Mouse (Mus musculus): ENCODE measurements around the gene Senp1.

Gene Senp1

GRCm38 (mm10) chr15:98048918-98049700, 44.4 kb downstream of the Senp1 start:
- no peak for DNase-seq (ENCODE audit: low spot score)

- DNase-seq (ENCODE audit: low spot score), result no peak
Measured at GRCm38 (mm10) chr15:98044387-98044786, 49.2 kb downstream of the Senp1 start.

- DNase-seq (ENCODE audit: low spot score), result no peak
Measured at GRCm38 (mm10) chr15:98043967-98044366, 49.6 kb downstream of the Senp1 start.

GRCm38 (mm10) chr15:98042508-98042907, 51.0 kb downstream of the Senp1 start:
- DNase-seq (ENCODE audit: low spot score), result no peak

- DNase-seq (ENCODE audit: low spot score), result no peak
Measured at GRCm38 (mm10) chr15:98039682-98040081, 53.9 kb downstream of the Senp1 start.

GRCm38 (mm10) chr15:98036578-98036977, 57.0 kb downstream of the Senp1 start:
- DNase-seq (ENCODE audit: low spot score), result no peak

GRCm38 (mm10) chr15:98035076-98035755, 58.3 kb downstream of the Senp1 start:
- DNase-seq (ENCODE audit: low spot score), result no peak

- no peak for DNase-seq (ENCODE audit: low spot score)
Measured at GRCm38 (mm10) chr15:98033233-98033748, 60.3 kb downstream of the Senp1 start.

GRCm38 (mm10) chr15:98029798-98030197, 63.7 kb downstream of the Senp1 start:
- no peak for DNase-seq (ENCODE audit: low spot score)

- DNase-seq (ENCODE audit: low spot score), result peak; percentile 27
Measured at GRCm38 (mm10) chr15:98026967-98027904, 66.3 kb downstream of the Senp1 start.

GRCm38 (mm10) chr15:98025611-98026010, 67.9 kb downstream of the Senp1 start:
- no peak for DNase-seq (ENCODE audit: low spot score)

- DNase-seq (ENCODE audit: low spot score), result no peak
Measured at GRCm38 (mm10) chr15:98023137-98023536, 70.4 kb downstream of the Senp1 start.

- no peak for DNase-seq (ENCODE audit: low spot score)
Measured at GRCm38 (mm10) chr15:98021886-98022285, 71.7 kb downstream of the Senp1 start.

GRCm38 (mm10) chr15:98019047-98019446, 74.5 kb downstream of the Senp1 start:
- DNase-seq (ENCODE audit: low spot score), result no peak

GRCm38 (mm10) chr15:98017925-98018324, 75.6 kb downstream of the Senp1 start:
- no peak for DNase-seq (ENCODE audit: low spot score)

- DNase-seq (ENCODE audit: low spot score), result no peak
Measured at GRCm38 (mm10) chr15:98012810-98013209, 80.7 kb downstream of the Senp1 start.

GRCm38 (mm10) chr15:98005181-98005580, 88.4 kb downstream of the Senp1 start:
- no peak for DNase-seq (ENCODE audit: low spot score)

- no peak for DNase-seq (ENCODE audit: low spot score)
Measured at GRCm38 (mm10) chr15:98004740-98005159, 88.8 kb downstream of the Senp1 start.

GRCm38 (mm10) chr15:98003822-98004739, 89.5 kb downstream of the Senp1 start, which contains the start of gene Col2a1:
Col2a1 (minus strand) TSS chr15:98004695.
- no peak for DNase-seq (ENCODE audit: low spot score)

GRCm38 (mm10) chr15:98002991-98003821, 90.3 kb downstream of the Senp1 start:
- DNase-seq (ENCODE audit: low spot score), result no peak

Measured in lung, postnatal 25 days (tissue).